Mouse (Mus musculus) lung, postnatal 0 days (tissue): ENCODE measurements at regions not wholly inside any gene's neighbourhood (a gene's known extent, or its start where the extent isn't known, plus 50 kb on each side); places are given as distances from the start of the nearest gene placed in this dataset.

Experiments used
- CTCF ChIP-seq: IDR thresholded peaks from 2 replicates; pipeline ENCODE4 v1.5.1; 2016; ENCODE audit warnings: antibody characterized with exemption, mild to moderate bottlenecking
- EP300 ChIP-seq: IDR thresholded peaks from 2 replicates; pipeline ENCODE4 v1.6.1; 2016; ENCODE audit warnings: antibody characterized with exemption, mild to moderate bottlenecking, control low read depth

- no peak for TF ChIP-seq EP300
- TF ChIP-seq CTCF: no peak
These were observed 388.5 kb upstream of the Ghitm start for GRCm38 (mm10) chr14:37523616-37524015.
